Mouse (Mus musculus): ENCODE measurements around the gene Lacc1. TPM values are rescaled to one million over a fixed set of nuclear protein-coding genes. Genes with fewer than 3 reads are reported as not detected.

Lacc1 gene
- 0.48 TPM for polyA plus RNA-seq (2017; shearing (Covaris generic))

DNA sequence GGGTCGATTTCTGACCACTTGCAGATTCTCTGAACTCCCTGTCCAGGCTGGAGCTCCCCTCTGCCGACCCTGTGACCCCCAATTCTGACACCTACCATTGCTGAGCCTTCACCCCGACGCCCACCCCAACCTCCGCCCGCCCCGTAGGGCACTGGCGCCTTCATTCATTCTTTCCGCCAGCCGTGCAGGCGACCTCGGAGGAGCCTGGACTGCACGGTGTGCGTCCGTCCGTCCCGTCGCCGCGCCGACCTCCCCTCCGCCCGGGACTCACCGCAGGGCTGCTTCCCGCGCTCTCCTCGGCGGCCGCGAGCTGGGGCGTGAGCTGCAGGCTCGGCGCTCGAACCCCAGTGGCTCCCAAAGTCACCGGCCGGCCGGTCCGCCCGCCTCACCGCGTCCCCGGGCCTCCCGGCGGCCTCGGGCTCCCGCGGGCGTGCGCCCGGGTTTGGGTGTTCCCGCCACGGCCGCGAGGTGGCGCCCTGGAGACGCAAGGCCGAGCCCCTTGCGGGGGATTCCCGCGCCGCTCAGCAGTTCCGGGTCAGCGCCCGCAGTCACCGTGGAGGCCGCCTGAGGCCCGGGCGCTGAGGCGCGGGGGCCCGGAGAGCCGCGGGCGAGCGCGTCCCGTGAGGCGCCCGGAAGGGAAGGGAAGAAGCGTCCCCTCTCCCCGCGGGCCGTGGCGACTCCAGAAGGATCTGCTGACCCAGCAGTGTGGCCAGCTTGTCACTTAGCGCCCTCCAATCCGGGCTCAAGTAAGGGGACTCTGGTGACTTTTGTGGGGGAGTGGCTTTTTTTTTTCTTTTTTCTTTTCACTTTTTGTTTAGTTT is at the start of gene Lacc1, which contains the start of gene Ccdc122:
TSS of gene Lacc1 (minus strand) at position 679 of the 821 bp plus-strand sequence.
TSS of gene Ccdc122 (plus strand) at position 547 of the 821 bp plus-strand sequence.

Other genes with a start within 250 kb of the Lacc1 start
- gene Ccdc122, start 132 bp downstream of the Lacc1 start, polyA plus RNA-seq (2017; shearing (Covaris generic)), result 2.8 TPM
- gene Enox1, start 119.9 kb upstream of the Lacc1 start, polyA plus RNA-seq (2017; shearing (Covaris generic)), result 0.12 TPM